Mouse (Mus musculus) myocyte (in vitro differentiated cells): ENCODE measurements at regions not wholly inside any gene's neighbourhood (a gene's known extent, or its start where the extent isn't known, plus 50 kb on each side); places are given as distances from the start of the nearest gene placed in this dataset.

Experiments used
- CEBPB ChIP-seq: IDR thresholded peaks from 2 replicates; pipeline ENCODE4 v1.6.1; 2011; ENCODE audit warnings: mild to moderate bottlenecking, moderate library complexity; ENCODE audit not compliant: poor library complexity, insufficient read depth, severe bottlenecking
- E2F4 ChIP-seq: IDR thresholded peaks from one replicate; pipeline ENCODE4 v1.6.1; 2011; ENCODE audit warnings: mild to moderate bottlenecking, control low read depth, moderate library complexity; ENCODE audit not compliant: insufficient read depth
- MAX ChIP-seq: IDR thresholded peaks from one replicate; pipeline ENCODE4 v1.6.1; 2011; ENCODE audit warnings: low read depth, mild to moderate bottlenecking, control low read depth
- MYOD1 ChIP-seq, 3 experiments: IDR thresholded peaks; one replicate each; pipeline ENCODE4 v1.6.1; 2011; ENCODE audit warnings: control low read depth in 2 of 3, low read depth in 2 of 3, mild to moderate bottlenecking in 2 of 3, moderate library complexity in 1 of 3; ENCODE audit not compliant: insufficient read length in 2 of 3, control insufficient read depth in 1 of 3
- MYOG ChIP-seq, 3 experiments: IDR thresholded peaks; one replicate each; pipeline ENCODE4 v1.6.1; 2011; ENCODE audit warnings: control low read depth in 2 of 3, low read depth in 2 of 3, mild to moderate bottlenecking in 2 of 3; ENCODE audit not compliant: insufficient read length in 2 of 3, control insufficient read depth in 1 of 3, insufficient read depth in 1 of 3
- POLR2A ChIP-seq: IDR thresholded peaks from one replicate; pipeline ENCODE4 v1.6.1; 2011; ENCODE audit warnings: low read depth, mild to moderate bottlenecking, control low read depth, moderate library complexity; ENCODE audit not compliant: insufficient read length
- POLR2AphosphoS2 ChIP-seq: IDR thresholded peaks from one replicate; pipeline ENCODE4 v1.6.1; 2011; ENCODE audit warnings: low read depth, control low read depth; ENCODE audit not compliant: insufficient read length
- REST ChIP-seq: IDR thresholded peaks from one replicate; pipeline ENCODE4 v1.6.1; 2011; ENCODE audit warnings: mild to moderate bottlenecking, control low read depth, moderate library complexity; ENCODE audit not compliant: insufficient read depth, insufficient read length
- SRF ChIP-seq: IDR thresholded peaks from one replicate; pipeline ENCODE4 v1.6.1; 2011; ENCODE audit warnings: low read depth; ENCODE audit not compliant: control insufficient read depth, insufficient read length
- TCF12 ChIP-seq: IDR thresholded peaks from one replicate; pipeline ENCODE4 v1.6.1; 2011; ENCODE audit warnings: mild to moderate bottlenecking, control low read depth; ENCODE audit not compliant: poor library complexity, insufficient read depth, severe bottlenecking
- TCF3 ChIP-seq: IDR thresholded peaks from one replicate; pipeline ENCODE4 v1.6.1; 2011; ENCODE audit warnings: low read depth, control low read depth; ENCODE audit not compliant: insufficient read length
- USF1 ChIP-seq: IDR thresholded peaks from one replicate; pipeline ENCODE4 v1.6.1; 2011; ENCODE audit warnings: low read depth, mild to moderate bottlenecking, control low read depth, moderate library complexity

- no peak for TF ChIP-seq POLR2A
- TF ChIP-seq USF1, result no peak
- TF ChIP-seq REST, result no peak
- no peak for TF ChIP-seq TCF12
- no peak for TF ChIP-seq MAX
- TF ChIP-seq CEBPB, result no peak
- no peak for TF ChIP-seq E2F4
- no peak for TF ChIP-seq SRF
- no peak for TF ChIP-seq POLR2AphosphoS2
- no peak for TF ChIP-seq TCF3
- TF ChIP-seq MYOG (IDR thresholded peaks at IDR 0.05; ENCODE audit: control insufficient read depth in 1 of 3, insufficient read depth in 1 of 3, insufficient read length in 2 of 3, low read depth in 2 of 3), result no peak
- no peak for TF ChIP-seq MYOD1 (IDR thresholded peaks at IDR 0.05; ENCODE audit: control insufficient read depth in 1 of 3, insufficient read length in 2 of 3, low read depth in 2 of 3)
Measured at GRCm38 (mm10) chr1:119253371-119253851, 168.6 kb downstream of the Inhbb start.
